Mouse (Mus musculus): Measurements from ENCODE around the gene Tnfaip1.
A peak's percentile ranks its signal among the peaks of the same experiment; 100 is the strongest.
"Not testable (repeated sequence)": the region's sequence is repeated elsewhere in the genome, so short reads cannot be mapped to it uniquely, and the experiment has no call there.

Gene Tnfaip1

GRCm38 (mm10) chr11:78536080-78536689, at the start of gene Tnfaip1, which contains the start of gene Ift20:
TSS of gene Tnfaip1 (minus strand) at chr11:78536332.
TSS of gene Ift20 (plus strand) at chr11:78536361.
- peak; percentile 100 for DNase-seq (ENCODE audit: low read depth, low spot score)

GRCm38 (mm10) chr11:78582848-78583247, 46.7 kb upstream of the Tnfaip1 start:
- no peak for DNase-seq (ENCODE audit: low read depth, low spot score)

GRCm38 (mm10) chr11:78574975-78575374, 38.8 kb upstream of the Tnfaip1 start:
- DNase-seq (ENCODE audit: low read depth, low spot score), result no peak

- DNase-seq (ENCODE audit: low read depth, low spot score), result no peak
These were observed 38.4 kb upstream of the Tnfaip1 start for GRCm38 (mm10) chr11:78574536-78574935.

- DNase-seq (ENCODE audit: low read depth, low spot score), result not testable (repeated sequence)
These were observed 37.9 kb upstream of the Tnfaip1 start for GRCm38 (mm10) chr11:78574031-78574430.

GRCm38 (mm10) chr11:78571854-78572253, 35.7 kb upstream of the Tnfaip1 start:
- no peak for DNase-seq (ENCODE audit: low read depth, low spot score)

- no peak for DNase-seq (ENCODE audit: low read depth, low spot score)
These were observed 35.3 kb upstream of the Tnfaip1 start for GRCm38 (mm10) chr11:78571441-78571840.

GRCm38 (mm10) chr11:78569806-78570205, 33.7 kb upstream of the Tnfaip1 start:
- no peak for DNase-seq (ENCODE audit: low read depth, low spot score)

- DNase-seq (ENCODE audit: low read depth, low spot score), result no peak
These were observed 32.7 kb upstream of the Tnfaip1 start for GRCm38 (mm10) chr11:78568827-78569226.

GRCm38 (mm10) chr11:78567614-78568013, 31.5 kb upstream of the Tnfaip1 start:
- DNase-seq (ENCODE audit: low read depth, low spot score), result no peak

GRCm38 (mm10) chr11:78566775-78567174, 30.6 kb upstream of the Tnfaip1 start:
- no peak for DNase-seq (ENCODE audit: low read depth, low spot score)

GRCm38 (mm10) chr11:78560447-78560846, 24.3 kb upstream of the Tnfaip1 start:
- peak; percentile 80 for DNase-seq (ENCODE audit: low read depth, low spot score)

- peak; percentile 69 for DNase-seq (ENCODE audit: low read depth, low spot score)
These were observed 21.1 kb upstream of the Tnfaip1 start for GRCm38 (mm10) chr11:78557241-78557640.

- no peak for DNase-seq (ENCODE audit: low read depth, low spot score)
These were observed 19.9 kb upstream of the Tnfaip1 start for GRCm38 (mm10) chr11:78556070-78556469.

- DNase-seq (ENCODE audit: low read depth, low spot score), result no peak
These were observed 19.5 kb upstream of the Tnfaip1 start for GRCm38 (mm10) chr11:78555623-78556022.

- no peak for DNase-seq (ENCODE audit: low read depth, low spot score)
These were observed 14.9 kb upstream of the Tnfaip1 start for GRCm38 (mm10) chr11:78551059-78551398.

GRCm38 (mm10) chr11:78550168-78551058, 14.3 kb upstream of the Tnfaip1 start, which contains the start of gene Tmem97:
TSS of gene Tmem97 (minus strand) at chr11:78550777.
- DNase-seq (ENCODE audit: low read depth, low spot score), result peak; percentile 99

- DNase-seq (ENCODE audit: low read depth, low spot score), result no peak
These were observed 13.4 kb upstream of the Tnfaip1 start for GRCm38 (mm10) chr11:78549491-78549987.

GRCm38 (mm10) chr11:78547718-78548460, 11.8 kb upstream of the Tnfaip1 start:
- no peak for DNase-seq (ENCODE audit: low read depth, low spot score)

- peak; percentile 20 for DNase-seq (ENCODE audit: low read depth, low spot score)
These were observed 9.0 kb upstream of the Tnfaip1 start for GRCm38 (mm10) chr11:78545181-78545580.

- DNase-seq (ENCODE audit: low read depth, low spot score), result peak; percentile 29
These were observed 8.4 kb upstream of the Tnfaip1 start for GRCm38 (mm10) chr11:78544449-78545111.

Measured in R1 (cell line).